Mouse (Mus musculus): ENCODE measurements around the gene Npr1. TPM values are rescaled to one million over a fixed set of nuclear protein-coding genes. Genes with fewer than 3 reads are reported as not detected.
A peak's percentile ranks its signal among the peaks of the same experiment; 100 is the strongest.

The Npr1 gene
- 4.0 TPM in 2 replicates for polyA plus RNA-seq (2015; fragmentation: Nextera tagmentation; extraction: Ambion mirVana)

DNA sequence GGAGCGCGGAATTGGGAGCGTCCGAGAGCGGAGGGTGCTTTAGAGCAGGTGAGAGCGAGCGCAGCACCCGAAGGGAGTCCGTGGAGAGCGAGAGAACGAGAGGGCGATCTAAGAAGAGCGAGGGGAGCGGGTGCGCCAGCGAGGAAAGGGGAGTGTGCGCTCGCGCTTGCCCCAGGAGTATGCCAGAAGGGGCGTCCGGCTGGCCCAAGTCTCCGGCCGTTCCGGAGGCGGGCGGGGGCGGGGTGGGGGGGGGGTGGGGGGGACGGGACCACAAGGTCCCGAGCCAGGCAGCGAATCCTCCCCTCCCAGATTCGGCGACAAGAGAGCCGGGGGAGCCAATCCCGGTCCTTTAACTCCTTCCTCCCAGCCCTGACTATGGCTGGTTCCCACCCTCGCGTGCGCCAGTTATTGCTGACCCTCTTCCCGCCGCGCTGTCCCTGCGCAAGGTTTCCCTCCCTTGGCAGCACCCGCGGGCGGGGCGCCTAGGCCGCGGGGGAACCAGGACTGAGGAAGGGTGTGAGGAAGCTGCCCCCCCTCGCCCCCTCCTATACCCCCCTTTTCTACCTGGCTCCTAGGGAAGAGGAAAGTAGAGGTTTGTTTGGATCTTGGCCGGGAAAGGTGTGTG, at the start of gene Npr1:
Gene Npr1 (minus strand): TSS at position 181 of the 625 bp plus-strand sequence.
- ATAC-seq (ENCODE audit: low read depth), result peak; percentile 35
- DNase-seq, result no peak

DNA sequence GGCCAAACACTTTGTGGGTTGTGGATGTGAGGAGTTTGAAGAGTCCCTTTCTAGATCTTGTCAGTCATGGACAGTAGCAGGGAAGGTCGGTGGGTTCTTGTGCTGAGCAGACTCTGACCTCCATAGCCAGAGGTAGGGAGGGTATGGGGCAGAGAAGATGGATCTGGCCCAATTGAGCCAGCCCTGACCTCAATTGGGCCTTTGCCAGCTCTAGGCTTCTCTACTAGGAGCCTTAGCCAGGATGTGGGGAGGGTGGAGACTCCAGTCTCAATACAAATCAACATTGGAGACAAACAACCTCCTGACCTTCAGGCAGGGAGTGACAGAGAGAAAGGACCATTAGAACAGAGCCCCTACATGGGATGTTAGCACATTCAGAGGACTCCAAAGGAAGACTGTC, 49.6 kb upstream of the Npr1 start:
- peak overlapping the region; percentile 70 for H3K9ac ChIP-seq
- H3K4me3 ChIP-seq (replicated peaks), result peak overlapping the region; percentile 64
- DNase-seq (no peak), ATAC-seq (ENCODE audit: low read depth) (0 out of 2 replicates have a peak, but pooled peaks have one; percentile 4)
- H3K9me3 ChIP-seq (replicated peaks), result no peaks in the 10 kb centered on the region
- WGBS (ENCODE audit: insufficient replicate concordance), result 23% methylated on average over 1 of the region's 1 CpGs
- H3K4me1 ChIP-seq (replicated peaks), result peaks cover 29% of the 10 kb centered on the region
- H3K36me3 ChIP-seq, result no peaks in the 10 kb centered on the region
- H3K27me3 ChIP-seq, result peaks cover 8% of the 10 kb centered on the region; the same call in 1 of the 2 replicates
- H3K4me2 ChIP-seq, result peak overlapping the region; percentile 92
- H3K27ac ChIP-seq, result no peak overlapping the region

More for the DNA sequence above, at the start of gene Npr1:
- H3K4me1 ChIP-seq (replicated peaks), result peaks cover 15% of the 10 kb centered on the region
- peak within 1 kb of the TSS; percentile 55 for H3K4me3 ChIP-seq (replicated peaks)
- 1% methylated on average over 36 of the region's 49 CpGs for WGBS (ENCODE audit: insufficient replicate concordance)
- no peaks in the 10 kb centered on the region for H3K9me3 ChIP-seq (replicated peaks)
- no peak within 1 kb of the TSS for H3K27ac ChIP-seq
- no peaks in the 10 kb centered on the region for H3K36me3 ChIP-seq
- peak within 1 kb of the TSS; percentile 70 for H3K4me2 ChIP-seq
- H3K27me3 ChIP-seq, result peaks cover 81% of the 10 kb centered on the region
- peak within 1 kb of the TSS; percentile 50 for H3K9ac ChIP-seq

GRCm38 (mm10) chr3:90514691-90515090, 49.0 kb upstream of the Npr1 start:
- WGBS (ENCODE audit: insufficient replicate concordance), result under 1% methylated on average over 10 of the region's 10 CpGs
- Histone ChIP-seq H3K9me3 (replicated peaks) (no peaks in the 10 kb centered on the region), H3K27ac (no peak overlapping the region), H3K4me2 (peak overlapping the region; percentile 92), H3K4me1 (replicated peaks) (peaks cover 31% of the 10 kb centered on the region), H3K36me3 (no peaks in the 10 kb centered on the region), H3K4me3 (replicated peaks) (peak overlapping the region; percentile 64), H3K27me3 (peaks cover 8% of the 10 kb centered on the region; the same call in 1 of the 2 replicates), H3K9ac (peak overlapping the region; percentile 70)
- peak; percentile 60 for DNase-seq
- peak; percentile 86 for ATAC-seq (ENCODE audit: low read depth)

DNA sequence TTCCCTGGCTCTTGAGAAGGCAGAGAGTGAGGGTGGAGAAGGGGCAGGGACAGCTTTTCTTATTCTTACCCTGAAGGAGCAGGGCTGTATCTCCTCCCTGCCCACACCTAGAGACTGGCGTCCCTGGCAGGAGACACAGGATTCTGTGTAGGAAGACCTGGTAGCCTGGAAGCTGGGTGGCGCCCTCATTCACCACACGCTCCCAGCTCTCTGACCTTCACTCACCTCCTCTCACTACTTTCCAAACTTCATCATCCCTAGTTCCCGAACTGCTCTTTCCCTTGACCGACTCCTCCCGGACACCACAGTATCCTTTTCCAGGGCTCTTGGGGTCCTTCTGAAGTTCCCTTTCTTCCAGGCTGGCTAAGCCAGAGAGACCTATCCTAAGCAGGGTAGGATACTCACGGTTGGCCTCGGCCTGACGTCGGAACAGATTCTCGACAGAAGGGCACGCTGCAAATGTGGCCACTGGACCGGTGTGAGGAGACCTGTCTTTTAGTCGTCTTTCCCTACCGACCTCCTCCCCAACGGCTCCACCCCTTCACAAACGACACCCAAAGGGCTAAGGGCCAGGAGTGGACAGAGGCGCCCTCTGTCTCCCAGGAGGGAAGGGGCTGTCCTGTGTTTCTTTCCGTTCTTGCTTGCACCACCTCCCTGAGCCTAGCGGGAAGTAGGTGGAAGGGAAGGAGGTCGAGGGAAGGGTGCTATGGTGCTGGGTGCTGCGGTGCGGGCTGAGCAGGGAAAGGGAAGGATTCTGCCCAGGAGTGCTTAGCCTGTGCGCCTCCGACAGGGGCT, 48.3 kb upstream of the Npr1 start, which contains the start of the genes S100a1 and S100a13:
Gene S100a1 (minus strand): TSS at position 597 of the 795 bp plus-strand sequence.
Gene S100a13 (plus strand): TSS at position 640 of the 795 bp plus-strand sequence.
- Histone ChIP-seq H3K9me3 (replicated peaks) (no peaks in the 10 kb centered on the region), H3K27me3 (peaks cover 8% of the 10 kb centered on the region; the same call in 1 of the 2 replicates), H3K4me3 (replicated peaks) (peak within 1 kb of the TSS; percentile 64), H3K4me2 (peak within 1 kb of the TSS; percentile 92), H3K4me1 (replicated peaks) (peaks cover 33% of the 10 kb centered on the region), H3K27ac (0 out of 2 replicates have a peak within 1 kb of the TSS, but pooled peaks have one; percentile 11), H3K9ac (peak within 1 kb of the TSS; percentile 70), H3K36me3 (no peaks in the 10 kb centered on the region)
- ATAC-seq (ENCODE audit: low read depth), result peak; percentile 37
- peak; percentile 47 for DNase-seq
- WGBS (ENCODE audit: insufficient replicate concordance), result 3% methylated on average over 25 of the region's 25 CpGs

DNA sequence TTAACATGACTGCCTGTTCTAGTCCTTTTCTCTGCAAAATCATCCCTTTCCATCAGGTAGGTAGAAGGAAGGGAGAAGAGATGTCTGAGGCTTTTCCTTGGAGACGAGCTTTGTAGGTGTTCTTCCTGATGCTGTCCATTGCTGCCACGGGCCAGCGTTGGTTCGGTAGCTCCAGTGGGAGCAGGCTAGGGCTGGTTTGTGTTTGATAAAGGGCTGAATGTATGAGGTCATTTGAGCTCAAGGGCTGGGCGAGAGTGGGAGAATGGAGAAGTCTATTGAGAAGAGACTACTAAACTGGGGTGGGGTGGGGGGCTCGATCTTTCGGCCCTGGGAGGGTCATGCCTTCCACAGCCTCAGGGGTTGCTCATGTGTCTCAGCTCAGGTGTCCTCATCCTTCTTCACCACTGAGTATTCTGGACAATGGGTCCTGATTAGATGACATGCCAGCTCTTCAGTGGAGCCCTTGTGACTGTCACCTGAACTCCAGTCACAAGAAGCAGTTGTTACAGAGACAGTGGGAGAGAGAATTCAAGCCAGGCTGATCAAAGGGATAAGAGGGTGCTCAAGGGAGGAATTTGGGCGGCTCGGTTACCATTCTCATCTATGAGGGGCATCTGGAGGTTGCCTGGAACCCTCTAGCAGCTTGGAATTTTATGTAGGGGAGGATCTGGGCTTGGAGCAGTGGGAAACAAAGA, 47.4 kb upstream of the Npr1 start:
- no peaks in the 10 kb centered on the region for H3K9me3 ChIP-seq (replicated peaks)
- H3K36me3 ChIP-seq, result no peaks in the 10 kb centered on the region
- H3K9ac ChIP-seq, result peak overlapping the region; percentile 70; the same call in 1 of the 2 replicates
- no peak overlapping the region for H3K4me3 ChIP-seq (replicated peaks)
- H3K4me2 ChIP-seq, result peak overlapping the region; percentile 92; the same call in 1 of the 2 replicates
- peaks cover 36% of the 10 kb centered on the region for H3K4me1 ChIP-seq (replicated peaks)
- DNase-seq (no peak), ATAC-seq (ENCODE audit: low read depth) (no peak)
- peaks cover 8% of the 10 kb centered on the region; the same call in 1 of the 2 replicates for H3K27me3 ChIP-seq
- WGBS (ENCODE audit: insufficient replicate concordance), result 64% methylated on average over 9 of the region's 9 CpGs
- no peak overlapping the region for H3K27ac ChIP-seq

DNA sequence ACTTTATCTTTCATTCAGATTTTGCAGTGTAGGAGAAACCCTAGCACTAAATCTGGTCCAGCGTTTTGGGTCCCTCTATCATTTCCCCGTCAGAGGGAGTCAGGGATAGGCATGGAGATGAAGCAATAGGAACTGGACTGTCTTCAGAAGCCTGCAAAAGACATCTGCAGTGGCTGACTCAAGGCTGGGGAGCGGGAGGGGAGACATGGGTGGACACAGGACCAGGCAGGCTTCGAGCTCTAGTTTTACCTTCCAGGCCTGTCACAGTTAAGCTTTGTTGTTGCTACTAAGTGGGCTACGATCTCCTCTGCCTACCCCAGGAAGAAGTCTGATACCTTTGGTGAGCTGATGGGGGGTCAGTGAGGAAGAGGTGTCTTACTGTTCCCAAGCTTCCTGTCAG, 46.6 kb upstream of the Npr1 start:
- Histone ChIP-seq H3K4me1 (replicated peaks) (peaks cover 45% of the 10 kb centered on the region), H3K27me3 (peaks cover 8% of the 10 kb centered on the region; the same call in 1 of the 2 replicates), H3K4me3 (replicated peaks) (no peak overlapping the region), H3K27ac (no peak overlapping the region), H3K9ac (no peak overlapping the region), H3K4me2 (no peak overlapping the region), H3K9me3 (replicated peaks) (no peaks in the 10 kb centered on the region), H3K36me3 (peaks cover 6% of the 10 kb centered on the region)
- 67% methylated on average over 5 of the region's 5 CpGs for WGBS (ENCODE audit: insufficient replicate concordance)
- ATAC-seq (ENCODE audit: low read depth), result no peak
- DNase-seq, result no peak

- no peak for ATAC-seq (ENCODE audit: low read depth)
- Histone ChIP-seq H3K27ac (peak overlapping the region; percentile 37; the same call in 1 of the 2 replicates), H3K36me3 (peaks cover 31% of the 10 kb centered on the region), H3K4me1 (replicated peaks) (peaks cover 38% of the 10 kb centered on the region), H3K4me2 (peak overlapping the region; percentile 91), H3K27me3 (peaks cover 8% of the 10 kb centered on the region; the same call in 1 of the 2 replicates), H3K9ac (peak overlapping the region; percentile 44; the same call in 1 of the 2 replicates), H3K9me3 (replicated peaks) (no peaks in the 10 kb centered on the region), H3K4me3 (replicated peaks) (peak overlapping the region; percentile 93)
- DNase-seq, result no peak
- 7% methylated on average over 2 of the region's 2 CpGs for WGBS (ENCODE audit: insufficient replicate concordance)
Measured at GRCm38 (mm10) chr3:90509747-90510123, 44.1 kb upstream of the Npr1 start.

DNA sequence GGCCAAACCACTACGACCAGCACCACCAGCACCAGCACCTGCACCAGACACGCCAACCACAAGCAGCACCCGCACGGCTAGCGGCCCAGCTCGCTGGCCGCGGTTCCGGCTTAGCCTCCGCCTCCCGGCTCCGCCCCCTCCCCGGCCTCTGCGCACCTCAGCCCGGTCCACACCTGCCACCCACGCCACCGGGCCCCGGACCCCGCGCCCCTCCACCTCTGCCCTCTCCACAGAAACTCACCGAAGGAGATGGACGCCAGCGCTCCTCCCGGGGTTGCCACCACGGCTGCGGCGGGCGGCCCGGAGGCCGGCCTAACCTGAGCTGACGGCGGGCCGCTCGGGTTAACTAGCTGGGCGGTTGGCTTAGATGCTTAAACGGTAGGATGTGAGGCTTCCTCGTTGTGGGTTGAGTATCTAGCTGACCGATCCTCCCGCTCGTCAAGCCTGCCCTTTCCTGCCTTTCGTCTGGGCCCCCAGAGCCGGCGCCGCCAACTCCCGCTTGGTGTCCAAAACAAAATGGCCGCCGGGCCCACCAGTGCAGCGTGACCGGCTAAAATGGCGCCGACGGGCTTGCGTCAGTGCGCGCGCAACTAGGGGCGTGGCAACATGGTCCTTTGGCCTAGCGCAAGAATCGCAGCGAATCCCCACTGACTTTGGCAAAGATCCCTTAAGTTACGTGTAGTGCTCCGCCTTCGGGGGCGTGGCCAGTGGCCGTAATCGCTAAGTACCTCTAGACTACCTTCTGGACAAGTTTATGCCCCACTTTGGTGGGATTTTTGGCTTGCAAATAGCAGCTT, 43.5 kb upstream of the Npr1 start, which contains the start of gene Chtop:
Gene Chtop (minus strand): TSS at position 549 of the 797 bp plus-strand sequence.
- ATAC-seq (ENCODE audit: low read depth) (peak; percentile 89), DNase-seq (peak; percentile 99)
- Histone ChIP-seq H3K27ac (peak within 1 kb of the TSS; percentile 93), H3K4me3 (replicated peaks) (peak within 1 kb of the TSS; percentile 93), H3K9ac (peak within 1 kb of the TSS; percentile 97), H3K9me3 (replicated peaks) (no peaks in the 10 kb centered on the region), H3K4me2 (peak within 1 kb of the TSS; percentile 91), H3K4me1 (replicated peaks) (peaks cover 32% of the 10 kb centered on the region), H3K27me3 (peaks cover 8% of the 10 kb centered on the region; the same call in 1 of the 2 replicates), H3K36me3 (peaks cover 36% of the 10 kb centered on the region)
- under 1% methylated on average over 66 of the region's 66 CpGs for WGBS (ENCODE audit: insufficient replicate concordance)

DNA sequence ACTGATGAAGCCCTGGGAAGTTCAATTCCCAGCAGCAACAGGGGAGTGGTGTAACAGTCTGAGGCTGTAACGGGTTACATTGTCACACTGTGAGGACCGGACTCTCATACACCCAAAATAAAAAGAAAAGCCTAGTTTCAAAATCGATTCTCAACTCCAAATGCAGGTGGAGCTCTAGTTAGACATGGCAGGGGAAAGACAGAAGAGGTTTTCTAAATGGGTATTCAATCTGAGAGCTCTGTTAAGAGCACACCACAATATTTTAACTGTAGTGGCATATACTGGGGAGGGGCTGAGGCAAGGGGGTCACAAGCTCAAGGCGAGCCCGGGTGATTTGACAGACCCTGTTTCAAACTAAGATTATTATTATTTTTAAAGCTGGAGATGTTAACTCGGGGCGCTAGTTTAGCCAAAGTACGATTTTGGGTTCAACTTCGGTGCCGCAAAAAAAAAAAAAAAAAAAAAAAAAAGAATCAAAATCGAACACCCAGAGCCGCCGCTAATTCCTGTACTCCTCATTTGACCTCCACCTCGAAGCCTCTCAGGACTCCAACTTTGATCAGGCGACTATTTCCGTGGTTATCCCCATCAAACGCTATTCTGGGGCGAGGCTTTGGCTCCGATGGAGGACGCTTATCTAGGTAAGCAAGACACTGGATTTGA, 42.8 kb upstream of the Npr1 start:
- Histone ChIP-seq H3K27ac (peak overlapping the region; percentile 93), H3K4me2 (peak overlapping the region; percentile 91), H3K36me3 (peaks cover 42% of the 10 kb centered on the region), H3K9me3 (replicated peaks) (no peaks in the 10 kb centered on the region), H3K9ac (peak overlapping the region; percentile 97), H3K4me1 (replicated peaks) (peaks cover 25% of the 10 kb centered on the region), H3K27me3 (peaks cover 4% of the 10 kb centered on the region; the same call in 1 of the 2 replicates), H3K4me3 (replicated peaks) (peak overlapping the region; percentile 93)
- WGBS (ENCODE audit: insufficient replicate concordance), result 2% methylated on average over 20 of the region's 20 CpGs
- no peak for ATAC-seq (ENCODE audit: low read depth)
- DNase-seq, result no peak

DNA sequence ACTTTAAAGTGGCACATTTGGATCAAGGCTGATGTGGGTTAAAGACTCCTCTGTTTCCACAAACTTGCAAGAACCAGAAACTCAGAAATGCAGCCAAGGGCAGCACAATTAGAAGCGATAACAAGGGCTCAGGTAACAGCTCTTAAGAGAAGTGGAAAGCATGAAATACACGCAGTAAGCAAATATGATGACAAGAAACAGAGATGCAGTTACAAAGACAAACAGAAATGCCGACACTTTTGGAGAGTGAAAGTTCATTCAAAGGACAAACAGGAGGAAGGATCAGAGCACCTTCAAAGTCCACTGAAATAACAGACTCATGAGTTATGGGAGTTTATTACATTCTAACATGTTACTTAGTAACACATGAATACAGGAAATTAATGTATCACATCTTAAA, 40.7 kb upstream of the Npr1 start:
- H3K27me3 ChIP-seq, result no peaks in the 10 kb centered on the region
- H3K9ac ChIP-seq, result no peak overlapping the region
- H3K9me3 ChIP-seq (replicated peaks), result no peaks in the 10 kb centered on the region
- peaks cover 63% of the 10 kb centered on the region for H3K36me3 ChIP-seq
- H3K4me3 ChIP-seq (replicated peaks), result no peak overlapping the region
- 88% methylated on average over 3 of the region's 3 CpGs for WGBS (ENCODE audit: insufficient replicate concordance)
- no peak for DNase-seq
- ATAC-seq (ENCODE audit: low read depth), result no peak
- H3K27ac ChIP-seq, result no peak overlapping the region
- H3K4me1 ChIP-seq (replicated peaks), result peaks cover 20% of the 10 kb centered on the region
- H3K4me2 ChIP-seq, result no peak overlapping the region
